Mouse (Mus musculus): ENCODE results near the gene Gm49450. TPM values are rescaled to one million over a fixed set of nuclear protein-coding genes. Genes with fewer than 3 reads are reported as not detected.

The Gm49450 gene
- polyA plus RNA-seq, 1 experiment from 2014 or later: not detected

- CTCF ChIA-PET: no interaction called here
- in situ Hi-C loops (cut with MboI; ENCODE audit: low pct_unique_long_range_greater_than_20kb): no loop called here
- ATAC-seq: no peak
Observed at GRCm38 (mm10) chr15:98895635-98896589, 57.4 kb downstream of the Gm49450 start.

DNA sequence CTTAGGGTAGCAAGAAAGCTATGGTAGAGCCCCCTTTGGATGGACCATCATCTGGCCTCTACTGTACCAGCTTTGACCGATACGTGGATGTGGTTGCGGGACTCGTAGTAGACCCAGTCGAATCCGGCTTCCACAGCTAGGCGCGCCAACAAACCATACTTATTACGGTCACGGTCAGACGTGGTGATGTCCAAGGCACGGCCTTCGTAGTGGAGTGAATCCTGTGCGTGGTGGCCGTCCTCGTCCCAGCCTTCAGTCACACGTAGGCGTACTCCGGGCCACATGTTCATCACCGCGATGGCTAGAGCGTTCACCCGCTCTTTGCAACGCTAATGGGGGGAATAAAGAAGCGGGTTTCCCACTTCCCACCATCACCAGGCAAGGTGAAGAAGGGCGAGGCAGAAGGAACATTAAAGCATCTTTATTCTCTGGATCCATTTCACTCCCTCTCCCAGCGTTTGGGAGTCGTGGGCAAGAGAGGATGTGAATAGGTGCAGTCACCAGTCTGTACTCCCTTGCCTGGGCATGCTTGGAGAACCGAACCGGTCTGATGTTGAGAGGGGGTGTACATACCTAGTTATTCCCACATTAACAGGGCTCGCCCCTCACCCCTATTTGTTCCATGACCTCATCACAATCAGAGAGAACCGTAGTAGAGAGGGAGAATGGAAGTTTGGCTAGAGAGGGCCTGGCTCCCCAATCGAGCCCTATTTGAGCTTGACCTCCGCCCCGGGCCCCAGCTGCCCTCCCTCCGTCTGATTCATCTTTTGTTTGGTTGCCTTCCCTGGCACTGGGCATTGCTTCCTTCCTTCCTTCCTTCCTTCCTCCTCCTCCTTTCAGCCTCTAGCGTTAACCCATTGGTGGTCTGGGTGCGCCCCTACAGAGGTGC is 58.4 kb downstream of the Gm49450 start:
- no peak for ATAC-seq
- in situ Hi-C loops (cut with MboI; ENCODE audit: low pct_unique_long_range_greater_than_20kb): no loop called here
- POLR2A ChIA-PET: no interaction called here
- no peaks in the 10 kb centered on the region for H3K27me3 ChIP-seq
- DNase-seq (ENCODE audit: low read depth, low spot score): no peak
- no peak for TF ChIP-seq CTCF (IDR thresholded peaks at IDR 0.05)
- CTCF ChIA-PET: no interaction called here

More at GRCm38 (mm10) chr15:98895635-98896589, 57.4 kb downstream of the Gm49450 start:
- TF ChIP-seq CTCF (IDR thresholded peaks at IDR 0.05): no peak
- POLR2A ChIA-PET: no interaction called here
- H3K27me3 ChIP-seq: no peaks in the 10 kb centered on the region
- no peak for DNase-seq (ENCODE audit: low read depth, low spot score)

DNA sequence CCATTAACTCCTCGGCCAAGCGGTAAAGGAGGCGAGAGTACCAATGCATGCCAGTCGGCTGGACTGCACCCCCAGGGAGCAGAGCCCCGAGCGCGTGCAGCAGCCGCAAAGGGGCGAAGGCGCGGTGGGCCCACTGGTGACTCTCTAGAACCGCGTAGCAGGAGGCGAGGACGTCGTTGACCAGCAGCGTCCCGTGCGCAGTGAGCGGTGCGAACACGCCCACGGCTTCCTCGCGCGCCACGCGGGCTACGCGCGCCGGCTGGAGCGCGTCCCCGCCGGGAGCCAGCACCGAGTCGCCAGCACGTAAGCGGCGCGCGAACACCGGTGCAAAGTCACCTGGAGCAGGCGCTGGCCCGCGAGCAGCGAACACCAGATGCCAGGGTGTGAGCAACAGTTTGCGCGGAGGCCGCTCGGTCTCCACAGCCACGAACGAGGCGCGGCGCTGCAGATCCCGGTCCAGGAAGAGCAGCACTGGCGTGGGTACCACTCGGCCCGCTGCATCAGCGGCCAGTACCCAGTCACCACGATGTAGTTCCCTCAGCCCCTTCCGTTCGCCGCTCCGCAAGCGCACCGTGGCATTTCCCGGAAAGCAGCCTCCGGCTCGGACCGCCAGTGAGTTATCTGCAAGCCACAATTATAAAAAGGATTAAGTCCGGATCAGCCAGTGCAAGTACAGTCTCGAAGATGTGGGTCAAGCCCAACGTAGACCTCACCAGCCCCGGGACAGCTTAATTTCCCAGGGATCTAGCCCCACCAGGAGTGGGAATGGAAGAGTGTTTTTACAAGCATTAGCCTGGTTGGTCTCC is 59.2 kb downstream of the Gm49450 start, which contains the start of gene Rhebl1:
Gene Rhebl1, minus strand, starts transcription at position 601 of the 806 bp plus-strand sequence.
- ChIA-PET POLR2A (no interaction called here), CTCF (interaction anchor here (0.9 to 1.2 kb wide), 3 partner anchors 14 to 35 kb away, joined by 3 to 4 read pairs (median 3); no protein-coding TSS in a partner anchor)
- TF ChIP-seq CTCF (IDR thresholded peaks at IDR 0.05): no peak
- DNase-seq (ENCODE audit: low read depth, low spot score) (no peak), ATAC-seq (no peak)
- H3K27me3 ChIP-seq: no peaks in the 10 kb centered on the region
- in situ Hi-C loops (cut with MboI; ENCODE audit: low pct_unique_long_range_greater_than_20kb): no loop called here

DNA sequence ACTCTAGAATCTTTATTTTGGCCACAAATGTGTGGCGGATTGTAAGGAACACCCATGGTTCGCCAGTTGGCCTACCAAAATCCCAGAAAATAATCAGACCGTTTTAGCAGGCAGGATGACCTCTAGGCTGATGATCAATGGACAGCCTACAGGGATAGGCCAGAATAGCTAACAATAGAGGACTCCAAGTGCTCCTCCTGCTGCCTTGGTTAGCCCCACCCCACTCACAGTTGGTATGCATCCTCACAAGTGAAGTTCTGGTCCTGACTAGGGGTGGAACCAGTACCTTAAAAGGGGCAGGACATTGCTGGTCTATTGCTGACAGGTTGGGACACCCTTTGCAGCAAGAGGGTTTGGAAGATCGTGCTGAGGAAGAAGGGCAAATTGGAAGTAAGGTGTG is 60.3 kb downstream of the Gm49450 start:
- in situ Hi-C loops (cut with MboI; ENCODE audit: low pct_unique_long_range_greater_than_20kb): no loop called here
- no peaks in the 10 kb centered on the region for H3K27me3 ChIP-seq
- ChIA-PET POLR2A (no interaction called here), CTCF (interaction anchor here (0.9 to 2.9 kb wide), 7 partner anchors 12 to 132 kb away, joined by 3 to 36 read pairs (median 6); no protein-coding TSS in a partner anchor)
- no peak for DNase-seq (ENCODE audit: low read depth, low spot score)
- no peak for TF ChIP-seq CTCF (IDR thresholded peaks at IDR 0.05)
- ATAC-seq: no peak

DNA sequence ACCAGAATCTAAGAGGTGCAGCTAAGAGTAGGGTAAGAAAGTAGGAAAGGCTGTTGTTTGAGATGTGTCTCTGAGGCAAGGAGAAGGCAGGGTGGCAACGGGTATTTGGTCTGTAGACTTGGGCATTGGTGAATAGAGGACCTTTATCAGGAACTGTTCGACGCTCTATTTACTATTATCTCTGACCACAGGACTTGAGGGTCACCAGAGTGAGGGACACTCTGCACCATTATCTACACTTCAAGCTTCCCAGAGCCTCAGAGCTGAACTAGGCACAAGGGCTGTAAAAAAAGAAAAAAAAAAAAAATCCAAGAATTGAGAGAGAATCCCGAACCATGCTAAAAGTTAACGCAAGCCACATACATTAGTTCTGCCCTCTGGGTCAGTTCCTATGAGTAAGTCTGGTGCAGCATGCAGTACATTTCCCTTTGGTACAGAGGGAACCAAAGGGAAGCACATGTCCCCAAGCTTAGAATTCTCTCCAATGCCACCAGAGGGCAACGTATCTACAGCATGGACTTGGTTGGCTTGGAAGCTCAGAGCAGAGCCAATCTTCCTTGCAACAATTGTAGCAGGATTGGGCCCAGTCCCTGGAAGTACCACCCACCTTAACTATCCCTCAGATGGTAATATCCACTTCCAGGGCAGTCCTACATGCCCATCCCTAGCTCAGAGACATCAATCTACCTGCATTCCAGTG is 61.3 kb downstream of the Gm49450 start:
- no peaks in the 10 kb centered on the region for H3K27me3 ChIP-seq
- ChIA-PET CTCF (interaction anchor here (0.7 to 3.1 kb wide), 14 partner anchors 9 to 133 kb away, joined by 3 to 36 read pairs (median 6); no protein-coding TSS in a partner anchor), POLR2A (interaction anchor here (0.7 to 1.5 kb wide), 3 partner anchors 24 to 103 kb away, joined by 3 to 5 read pairs (median 4); no protein-coding TSS in a partner anchor)
- DNase-seq (ENCODE audit: low read depth, low spot score): no peak
- peak; percentile 61 for ATAC-seq
- in situ Hi-C loops (cut with MboI; ENCODE audit: low pct_unique_long_range_greater_than_20kb): no loop called here
- TF ChIP-seq CTCF (IDR thresholded peaks at IDR 0.05): peak; percentile 92

DNA sequence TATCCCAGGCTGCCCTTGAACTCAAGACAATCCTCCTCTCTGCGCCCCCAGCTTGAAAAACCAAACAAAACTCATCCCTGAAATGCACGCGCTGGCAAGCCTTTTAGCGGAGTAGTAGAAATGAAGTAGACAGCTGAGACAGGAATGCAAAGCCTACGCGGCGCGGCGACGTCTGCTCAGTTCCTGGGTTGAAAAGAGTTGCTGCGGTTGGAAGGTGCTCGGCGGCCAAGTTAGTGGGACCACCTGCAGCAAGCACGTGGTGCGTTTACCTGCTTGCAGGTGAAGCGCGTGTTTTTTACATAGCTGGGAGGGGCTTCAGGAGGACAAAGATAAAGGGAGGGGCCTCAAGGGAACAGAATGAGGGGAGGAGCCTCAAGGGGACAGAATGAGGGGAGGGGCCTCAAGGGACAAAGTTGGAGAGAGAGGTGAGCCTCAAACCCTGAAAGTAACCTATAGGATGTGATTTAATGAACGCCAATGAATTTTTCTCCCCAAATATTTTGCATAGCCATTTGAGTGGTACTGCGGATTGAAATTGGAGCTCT is 62.1 kb downstream of the Gm49450 start:
- POLR2A ChIA-PET: interaction anchor here (0.7 to 1.5 kb wide), 3 partner anchors 23 to 104 kb away, joined by 3 to 5 read pairs (median 4); no protein-coding TSS in a partner anchor
- ATAC-seq (no peak), DNase-seq (ENCODE audit: low read depth, low spot score) (no peak)
- TF ChIP-seq CTCF (IDR thresholded peaks at IDR 0.05): no peak
- no peaks in the 10 kb centered on the region for H3K27me3 ChIP-seq
- CTCF ChIA-PET: interaction anchor here (1.1 to 3.1 kb wide), 12 partner anchors 10 to 134 kb away, joined by 3 to 36 read pairs (median 7); no protein-coding TSS in a partner anchor
- in situ Hi-C loops (cut with MboI; ENCODE audit: low pct_unique_long_range_greater_than_20kb): no loop called here

- DNase-seq (ENCODE audit: low read depth, low spot score) (no peak), ATAC-seq (no peak)
- in situ Hi-C loops (cut with MboI; ENCODE audit: low pct_unique_long_range_greater_than_20kb): no loop called here
- no peaks in the 10 kb centered on the region for H3K27me3 ChIP-seq
- POLR2A ChIA-PET: no interaction called here
- no peak for TF ChIP-seq CTCF (IDR thresholded peaks at IDR 0.05)
- CTCF ChIA-PET: interaction anchor here (0.7 to 2.0 kb wide), 4 partner anchors 9 to 106 kb away, joined by 3 to 7 read pairs (median 4); no protein-coding TSS in a partner anchor
Observed at GRCm38 (mm10) chr15:98887526-98887925, 65.8 kb downstream of the Gm49450 start.

- CTCF ChIA-PET: interaction anchor here (0.7 to 2.0 kb wide), 4 partner anchors 8 to 107 kb away, joined by 3 to 7 read pairs (median 4); no protein-coding TSS in a partner anchor
Observed at GRCm38 (mm10) chr15:98886667-98887387, 66.5 kb downstream of the Gm49450 start.

More at GRCm38 (mm10) chr15:98886667-98887387, 66.5 kb downstream of the Gm49450 start:
- POLR2A ChIA-PET: no interaction called here
- ATAC-seq: no peak
- peak; percentile 6 for TF ChIP-seq CTCF (IDR thresholded peaks at IDR 0.05)
- DNase-seq (ENCODE audit: low read depth, low spot score): no peak
- H3K27me3 ChIP-seq: no peaks in the 10 kb centered on the region
- in situ Hi-C loops (cut with MboI; ENCODE audit: low pct_unique_long_range_greater_than_20kb): no loop called here
